Mouse (Mus musculus): Measurements from ENCODE around the gene Pcdh19.
"Not testable (repeated sequence)": the region's sequence is repeated elsewhere in the genome, so short reads cannot be mapped to it uniquely, and the experiment has no call there.

The Pcdh19 gene

GRCm38 (mm10) chrX:133688840-133689239, at the start of gene Pcdh19:
TSS of gene Pcdh19 (minus strand) at chrX:133688987.
- ATAC-seq (ENCODE audit: insufficient number of reproducible peaks, low FRiP score, low TSS enrichment) = peak; percentile 74; the same call in 1 of the 2 replicates

DNA sequence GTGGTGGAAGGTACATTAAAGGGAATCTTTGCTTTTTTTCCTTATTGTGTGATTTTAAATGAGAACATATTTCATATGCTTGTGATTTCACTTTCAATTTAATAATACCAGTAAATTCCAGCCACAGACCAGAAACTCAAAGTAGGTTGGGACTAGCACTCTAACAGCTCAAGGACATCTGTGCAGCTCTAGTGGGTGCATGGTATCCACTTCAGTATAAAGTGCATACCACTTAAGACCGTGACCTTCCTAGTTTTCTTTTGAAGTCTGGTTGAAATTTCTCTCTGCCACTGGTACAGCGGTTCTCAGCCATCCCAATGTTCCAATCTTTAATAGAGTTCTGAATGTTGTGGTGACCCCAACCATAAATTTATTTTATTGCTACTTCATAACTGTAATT, 47.1 kb upstream of the Pcdh19 start:
- ATAC-seq (ENCODE audit: insufficient number of reproducible peaks, low FRiP score, low TSS enrichment) = no peak

DNA sequence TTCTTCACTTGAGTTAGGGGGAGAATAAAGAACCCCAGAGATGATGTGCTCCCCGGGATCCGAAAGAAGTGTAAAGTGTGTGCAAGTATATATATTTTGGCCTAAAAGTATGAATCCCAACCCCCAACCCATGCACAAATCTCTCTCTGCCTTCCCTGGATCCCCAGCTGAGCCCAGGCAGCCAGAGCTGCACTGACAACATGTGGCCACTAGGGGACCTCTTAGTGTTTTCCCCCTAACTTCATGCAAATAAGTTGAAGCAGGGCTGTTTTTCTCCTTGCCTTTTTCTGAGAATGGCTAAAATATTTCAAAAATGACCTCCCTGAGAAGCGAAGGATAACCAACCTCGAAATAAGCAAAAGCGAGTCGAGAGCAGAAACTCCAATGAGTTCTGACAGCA, 46.2 kb upstream of the Pcdh19 start:
- no peak for ATAC-seq (ENCODE audit: insufficient number of reproducible peaks, low FRiP score, low TSS enrichment)

- ATAC-seq (ENCODE audit: insufficient number of reproducible peaks, low FRiP score, low TSS enrichment) = no peak
These were observed 32.7 kb upstream of the Pcdh19 start for GRCm38 (mm10) chrX:133721517-133721916.

- no peak for ATAC-seq (ENCODE audit: insufficient number of reproducible peaks, low FRiP score, low TSS enrichment)
These were observed 21.8 kb upstream of the Pcdh19 start for GRCm38 (mm10) chrX:133710621-133711020.

DNA sequence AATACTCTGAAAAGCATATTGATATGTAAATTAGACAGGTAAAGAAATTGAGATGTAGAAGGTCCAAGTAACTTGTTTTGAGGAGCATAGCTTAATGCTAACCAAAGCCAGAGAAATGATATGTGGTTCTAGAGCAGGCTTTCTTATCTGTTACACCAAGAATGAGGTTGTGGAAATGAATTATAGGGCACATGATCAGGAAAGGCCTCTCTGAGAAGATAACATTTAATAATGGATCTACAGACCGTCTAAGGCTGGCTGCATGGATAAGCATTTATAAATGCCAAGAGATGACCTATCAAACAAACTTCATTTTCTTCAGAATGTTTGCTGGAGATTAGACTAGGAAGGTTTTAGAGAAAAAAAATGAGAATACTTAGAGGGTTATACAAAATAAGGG, 14.1 kb upstream of the Pcdh19 start:
- ATAC-seq (ENCODE audit: insufficient number of reproducible peaks, low FRiP score, low TSS enrichment) = no peak

GRCm38 (mm10) chrX:133697871-133698270, 9.1 kb upstream of the Pcdh19 start:
- ATAC-seq (ENCODE audit: insufficient number of reproducible peaks, low FRiP score, low TSS enrichment) = not testable (repeated sequence)

DNA sequence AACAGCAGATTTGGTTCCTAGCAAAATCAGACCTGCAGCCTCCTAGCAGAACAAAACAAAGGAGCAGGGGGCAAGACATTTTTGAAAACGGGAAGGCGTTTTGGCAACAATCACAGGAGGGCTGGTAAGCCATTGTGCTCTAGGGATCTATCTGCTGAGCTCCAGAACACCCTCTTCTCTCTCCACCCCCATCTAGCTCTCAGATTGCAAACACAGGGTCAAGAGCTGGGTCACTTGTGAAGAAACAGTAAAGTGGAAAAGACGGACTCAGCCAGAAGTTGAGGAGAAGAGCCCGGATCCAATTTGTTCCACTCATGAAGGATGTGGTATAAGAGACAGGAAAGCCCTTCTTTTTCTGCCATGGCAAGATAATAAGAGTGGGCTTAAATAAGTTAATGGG, 7.7 kb upstream of the Pcdh19 start:
- no peak for ATAC-seq (ENCODE audit: insufficient number of reproducible peaks, low FRiP score, low TSS enrichment)

DNA sequence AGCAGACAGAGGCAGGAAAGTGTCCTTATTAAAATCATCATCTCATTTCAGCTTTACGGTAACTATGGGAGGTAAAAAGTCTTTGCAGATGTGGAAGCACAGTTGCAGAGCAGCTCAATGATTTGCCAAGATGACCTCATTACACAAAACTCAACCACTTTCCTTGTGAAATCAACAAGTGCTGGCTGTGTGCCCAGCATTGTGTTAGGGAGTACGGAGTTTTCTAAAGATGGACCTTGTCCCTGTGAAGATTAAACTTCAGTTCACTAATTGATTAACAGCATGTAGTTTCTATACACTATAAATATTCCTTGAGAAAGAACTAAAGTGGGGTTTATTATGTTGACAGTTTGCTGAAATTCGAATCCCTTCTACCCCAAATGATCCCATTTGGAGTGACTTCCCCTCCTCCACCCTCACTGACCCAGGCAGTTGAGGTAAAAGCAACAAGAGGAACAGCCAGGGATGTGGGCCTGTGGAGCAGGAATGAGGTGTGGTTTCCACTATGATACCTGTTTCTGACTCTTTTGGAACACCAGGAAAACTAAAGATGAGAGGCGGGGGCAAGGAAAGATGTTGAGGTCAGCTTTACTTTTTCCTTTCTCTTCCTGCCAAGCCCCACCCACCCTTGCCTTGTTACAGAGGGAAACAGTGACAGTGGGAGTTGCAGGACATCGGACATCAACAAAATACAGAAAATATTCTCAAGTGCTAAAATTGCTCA, 4.4 kb upstream of the Pcdh19 start:
- no peak for ATAC-seq (ENCODE audit: insufficient number of reproducible peaks, low FRiP score, low TSS enrichment)

- ATAC-seq (ENCODE audit: insufficient number of reproducible peaks, low FRiP score, low TSS enrichment) = no peak
These were observed 3.6 kb upstream of the Pcdh19 start for GRCm38 (mm10) chrX:133692392-133692790.

- no peak; the same call in 1 of the 2 replicates for ATAC-seq (ENCODE audit: insufficient number of reproducible peaks, low FRiP score, low TSS enrichment)
These were observed 3.0 kb upstream of the Pcdh19 start for GRCm38 (mm10) chrX:133691581-133692391.

- ATAC-seq (ENCODE audit: insufficient number of reproducible peaks, low FRiP score, low TSS enrichment) = no peak
These were observed 2.0 kb upstream of the Pcdh19 start for GRCm38 (mm10) chrX:133690822-133691221.

DNA sequence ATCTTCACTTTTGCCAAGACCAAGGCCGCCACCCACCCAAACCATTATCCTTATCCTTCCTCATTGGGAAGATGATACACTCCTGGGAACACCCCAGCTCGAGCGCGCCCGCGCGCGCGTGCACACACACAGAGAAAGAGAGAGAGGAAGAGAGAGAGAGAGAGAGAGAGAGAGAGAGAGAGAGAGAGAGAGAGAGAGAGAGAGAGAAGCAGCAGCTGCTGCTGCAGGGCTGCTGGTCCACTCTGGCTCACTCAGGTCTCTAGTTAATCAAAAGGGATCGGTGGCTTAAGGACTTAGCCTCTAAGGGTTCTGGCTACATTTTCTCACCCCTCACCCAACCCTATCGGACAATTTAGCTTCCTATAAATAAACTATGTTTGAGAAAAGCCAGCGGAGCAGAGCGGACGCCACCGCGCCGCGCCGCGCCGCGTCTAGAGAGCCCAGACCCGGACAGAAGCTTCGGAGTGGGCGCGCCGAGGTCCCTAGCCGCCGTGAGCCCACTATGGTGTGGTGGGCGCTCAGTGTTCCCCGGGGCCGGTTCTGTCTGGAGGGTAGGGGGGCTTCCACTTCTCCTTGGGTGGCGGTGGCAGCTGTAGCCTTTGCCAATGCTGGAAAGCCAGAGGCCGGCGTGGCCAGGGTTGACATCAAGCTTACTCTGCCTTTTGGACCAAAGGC, 926 bp upstream of the Pcdh19 start:
- ATAC-seq (ENCODE audit: insufficient number of reproducible peaks, low FRiP score, low TSS enrichment) = no peak

DNA sequence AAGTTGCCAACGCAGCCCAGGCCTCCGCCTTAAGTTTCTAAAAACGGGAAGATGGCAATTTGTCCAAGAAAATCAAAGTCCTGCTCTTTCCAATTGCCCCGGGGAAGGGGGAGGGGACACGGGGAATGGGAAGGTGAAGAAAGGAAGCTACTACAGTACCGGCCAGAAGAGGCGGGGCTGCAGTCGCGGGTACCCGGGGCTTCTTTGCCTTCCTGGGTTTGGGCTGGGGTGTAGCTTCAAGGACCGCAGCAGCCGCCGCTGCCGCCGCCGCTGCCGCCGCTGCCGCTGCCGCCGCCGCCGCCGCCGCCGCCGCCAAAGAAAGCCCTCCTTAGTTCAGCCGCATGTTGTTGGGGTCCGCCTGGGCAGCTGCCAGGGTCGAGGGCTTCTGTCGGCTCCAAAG, 631 bp downstream of the Pcdh19 start:
- ATAC-seq (ENCODE audit: insufficient number of reproducible peaks, low FRiP score, low TSS enrichment) = no peak

DNA sequence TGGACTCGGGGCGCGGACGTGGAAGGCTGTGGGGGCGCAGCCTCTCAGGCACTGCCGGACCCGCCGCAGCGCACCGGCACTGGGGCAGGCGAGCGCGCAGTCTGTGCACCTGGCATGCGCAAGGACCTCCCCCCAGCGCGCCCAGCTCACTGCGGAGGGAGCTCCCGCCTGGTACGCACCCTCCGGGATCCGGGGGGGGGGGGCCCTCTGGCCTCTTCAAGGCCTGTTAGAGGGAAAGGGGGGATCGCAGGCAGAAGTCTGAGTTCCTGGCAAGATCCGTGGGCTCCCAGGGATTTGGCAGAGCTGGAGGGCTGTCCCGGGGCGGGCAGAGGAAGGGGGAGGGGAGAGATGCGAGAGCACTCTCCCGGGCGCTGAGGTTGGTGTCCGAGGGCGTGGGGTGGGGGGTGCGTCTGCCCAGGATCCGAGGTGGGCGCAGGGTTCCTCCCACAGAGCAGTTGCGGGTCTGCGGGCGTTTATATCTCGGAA, 1.1 kb downstream of the Pcdh19 start:
- no peak for ATAC-seq (ENCODE audit: insufficient number of reproducible peaks, low FRiP score, low TSS enrichment)

DNA sequence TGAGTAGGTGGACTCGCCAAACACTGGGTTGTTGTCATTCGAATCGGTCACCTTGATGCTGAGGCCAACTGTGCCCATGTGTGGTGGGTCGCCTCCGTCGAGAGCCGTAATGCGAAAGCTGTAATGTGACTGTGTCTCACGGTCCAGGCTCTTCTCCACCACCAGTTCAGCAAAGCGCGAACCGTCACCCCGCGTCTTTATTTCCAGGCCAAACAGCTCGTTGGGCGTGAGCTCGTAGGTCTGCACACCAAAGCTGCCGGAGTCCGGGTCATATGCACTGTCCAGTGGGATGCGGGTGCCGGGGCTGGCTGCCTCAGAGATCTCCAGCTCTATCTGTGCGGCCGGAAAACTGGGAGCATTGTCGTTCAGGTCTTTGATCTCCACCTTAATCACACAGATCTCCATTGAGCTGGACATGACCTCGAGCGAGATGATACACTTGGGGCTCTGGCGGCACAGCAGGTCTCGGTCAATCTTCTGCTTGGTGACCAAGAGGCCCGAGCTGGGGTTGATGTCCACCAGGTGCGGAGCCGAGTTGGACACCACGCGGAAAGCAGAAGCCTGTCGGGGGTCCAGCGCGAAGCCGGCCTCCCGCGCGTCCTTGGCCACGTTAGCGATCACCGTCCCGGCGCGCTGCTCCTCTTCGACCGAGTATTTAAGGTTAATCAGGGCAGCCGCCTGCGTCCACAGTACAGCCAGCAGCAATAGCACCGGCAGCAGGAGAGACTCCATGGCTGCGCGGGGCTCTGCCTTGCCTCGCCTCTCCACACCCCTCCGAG, 2.1 kb downstream of the Pcdh19 start:
- no peak for ATAC-seq (ENCODE audit: insufficient number of reproducible peaks, low FRiP score, low TSS enrichment)

GRCm38 (mm10) chrX:133685572-133685971, 3.2 kb downstream of the Pcdh19 start:
- no peak for ATAC-seq (ENCODE audit: insufficient number of reproducible peaks, low FRiP score, low TSS enrichment)

DNA sequence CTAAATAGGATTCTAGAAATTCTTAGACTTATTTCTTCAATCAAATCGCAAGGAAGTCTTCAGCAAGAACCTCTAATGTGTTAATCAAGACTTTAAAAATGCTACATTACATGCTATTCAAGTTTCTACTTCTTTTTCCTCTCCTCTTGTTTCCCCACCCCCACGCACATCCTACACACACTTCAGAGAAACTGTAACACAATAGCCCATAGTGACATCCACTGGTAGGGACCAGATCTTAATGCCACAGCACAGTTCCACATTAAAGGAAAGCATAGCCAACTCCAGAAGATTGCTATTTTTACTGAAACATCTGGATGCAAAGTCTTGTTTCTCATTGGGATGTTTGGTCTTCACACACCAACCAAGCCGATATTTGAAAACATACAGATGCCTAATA, 4.8 kb downstream of the Pcdh19 start:
- no peak for ATAC-seq (ENCODE audit: insufficient number of reproducible peaks, low FRiP score, low TSS enrichment)

- ATAC-seq (ENCODE audit: insufficient number of reproducible peaks, low FRiP score, low TSS enrichment) = no peak
These were observed 13.7 kb downstream of the Pcdh19 start for GRCm38 (mm10) chrX:133675121-133675520.

GRCm38 (mm10) chrX:133673796-133674195, 15.0 kb downstream of the Pcdh19 start:
- no peak for ATAC-seq (ENCODE audit: insufficient number of reproducible peaks, low FRiP score, low TSS enrichment)
